Mouse (Mus musculus): ENCODE measurements around the gene Tssk4.
A peak's percentile ranks its signal among the peaks of the same experiment; 100 is the strongest.

The Tssk4 gene

GRCm38 (mm10) chr14:55649884-55650283 lies at the start of gene Tssk4:
Tssk4 (plus strand) TSS chr14:55650184.
- DNase-seq (ENCODE audit: low spot score) = no peak

GRCm38 (mm10) chr14:55603271-55603632 lies 46.7 kb upstream of the Tssk4 start, which contains the start of gene Irf9:
Irf9 (plus strand) TSS chr14:55603571.
- DNase-seq (ENCODE audit: low spot score) = no peak

GRCm38 (mm10) chr14:55603633-55604576 lies 46.1 kb upstream of the Tssk4 start:
- peak; percentile 92 for DNase-seq (ENCODE audit: low spot score)

- DNase-seq (ENCODE audit: low spot score) = no peak
Measured at GRCm38 (mm10) chr14:55604823-55605222, 45.2 kb upstream of the Tssk4 start.

GRCm38 (mm10) chr14:55605743-55606459 lies 44.1 kb upstream of the Tssk4 start:
- DNase-seq (ENCODE audit: low spot score) = no peak

- no peak for DNase-seq (ENCODE audit: low spot score)
Measured at GRCm38 (mm10) chr14:55608339-55608738, 41.6 kb upstream of the Tssk4 start.

GRCm38 (mm10) chr14:55613346-55613745 lies 36.6 kb upstream of the Tssk4 start:
- DNase-seq (ENCODE audit: low spot score) = no peak

GRCm38 (mm10) chr14:55614565-55615178 lies 35.3 kb upstream of the Tssk4 start:
- DNase-seq (ENCODE audit: low spot score) = no peak

- no peak for DNase-seq (ENCODE audit: low spot score)
Measured at GRCm38 (mm10) chr14:55615876-55616275, 34.1 kb upstream of the Tssk4 start.

GRCm38 (mm10) chr14:55616844-55617243 lies 33.1 kb upstream of the Tssk4 start:
- DNase-seq (ENCODE audit: low spot score) = no peak

- no peak for DNase-seq (ENCODE audit: low spot score)
Measured at GRCm38 (mm10) chr14:55617822-55618221, 32.2 kb upstream of the Tssk4 start, which contains the start of gene Rec8. Rec8 (plus strand) TSS chr14:55618037.

GRCm38 (mm10) chr14:55618486-55619195 lies 31.3 kb upstream of the Tssk4 start:
- DNase-seq (ENCODE audit: low spot score) = no peak

- no peak for DNase-seq (ENCODE audit: low spot score)
Measured at GRCm38 (mm10) chr14:55628077-55628827, 21.7 kb upstream of the Tssk4 start.

- DNase-seq (ENCODE audit: low spot score) = peak; percentile 66
Measured at GRCm38 (mm10) chr14:55629312-55629711, 20.7 kb upstream of the Tssk4 start.

- DNase-seq (ENCODE audit: low spot score) = no peak
Measured at GRCm38 (mm10) chr14:55634874-55635522, 15.0 kb upstream of the Tssk4 start.

GRCm38 (mm10) chr14:55635523-55636007 lies 14.4 kb upstream of the Tssk4 start, which contains the start of gene Ipo4:
Ipo4 (minus strand) TSS chr14:55635957.
- peak; percentile 90 for DNase-seq (ENCODE audit: low spot score)

- DNase-seq (ENCODE audit: low spot score) = no peak
Measured at GRCm38 (mm10) chr14:55637795-55638194, 12.2 kb upstream of the Tssk4 start, which contains the start of gene Gm49378. Gm49378 (minus strand) TSS chr14:55637895.

GRCm38 (mm10) chr14:55640816-55641215 lies 9.2 kb upstream of the Tssk4 start:
- no peak for DNase-seq (ENCODE audit: low spot score)

GRCm38 (mm10) chr14:55641291-55641690 lies 8.7 kb upstream of the Tssk4 start:
- DNase-seq (ENCODE audit: low spot score) = no peak

- DNase-seq (ENCODE audit: low spot score) = no peak
Measured at GRCm38 (mm10) chr14:55642679-55643059, 7.3 kb upstream of the Tssk4 start.
